Mouse (Mus musculus) stomach, embryonic 15.5 days (tissue): ENCODE results near the gene Tmem72. TPM values are rescaled to one million over a fixed set of nuclear protein-coding genes. Genes with fewer than 3 reads are reported as not detected.

Source experiments
- ATAC-seq: fragments of 200-750 bp; cut with Nextera tagmentation; 2 replicates; pipeline ENCODE4 v1.8.0; 2017; ENCODE audit warnings: low read depth, moderate number of reproducible peaks, moderate TSS enrichment; ENCODE audit not compliant: insufficient read depth, low FRiP score
- H3K27ac ChIP-seq: fragments of 300-500 bp; sonication (generic); 2 replicates; pipeline ENCODE4 v1.5.1; 2015; ENCODE audit warnings: mild to moderate bottlenecking, inconsistent platforms
- H3K27me3 ChIP-seq: fragments of 300-500 bp; sonication (generic); replicated peaks from 2 replicates; pipeline ENCODE4 v1.6.1; 2015; ENCODE audit warnings: inconsistent platforms
- H3K36me3 ChIP-seq: fragments of 300-500 bp; sonication (generic); 2 replicates; pipeline ENCODE4 v1.6.1; 2015; ENCODE audit warnings: inconsistent platforms
- H3K4me1 ChIP-seq: fragments of 300-500 bp; sonication (generic); 2 replicates; pipeline ENCODE4 v1.6.1; 2015; ENCODE audit warnings: inconsistent platforms
- H3K4me2 ChIP-seq: fragments of 300-500 bp; sonication (generic); 2 replicates; pipeline ENCODE4 v1.6.1; 2015; ENCODE audit warnings: mild to moderate bottlenecking, inconsistent platforms
- H3K4me3 ChIP-seq: fragments of 300-500 bp; sonication (generic); replicated peaks from 2 replicates; pipeline ENCODE4 v1.5.1; 2015; ENCODE audit warnings: inconsistent platforms
- H3K9ac ChIP-seq: fragments of 300-500 bp; sonication (generic); 2 replicates; pipeline ENCODE4 v1.6.1; 2015; ENCODE audit warnings: inconsistent platforms
- H3K9me3 ChIP-seq: fragments of 300-500 bp; sonication (generic); 2 replicates; pipeline ENCODE4 v1.6.1; 2016; ENCODE audit warnings: inconsistent platforms
- WGBS: fragments of 180-500 bp; shearing (Covaris S2); methylation state at CpG from one replicate; pipeline ENCODE4 v1.1.7; 2015; 5-methylcytosine and 5-hydroxymethylcytosine counted together
- polyA plus RNA-seq: library from polyadenylated mRNA; unstranded; fragments of >200 nt; fragmentation: Nextera tagmentation; extraction: Ambion mirVana; gene quantifications from 2 replicates; pipeline ENCODE4 v1.2.1, GENCODE M21; 2015

Tmem72 gene
- polyA plus RNA-seq, 1 experiment from 2014 or later: 0.05 TPM

DNA sequence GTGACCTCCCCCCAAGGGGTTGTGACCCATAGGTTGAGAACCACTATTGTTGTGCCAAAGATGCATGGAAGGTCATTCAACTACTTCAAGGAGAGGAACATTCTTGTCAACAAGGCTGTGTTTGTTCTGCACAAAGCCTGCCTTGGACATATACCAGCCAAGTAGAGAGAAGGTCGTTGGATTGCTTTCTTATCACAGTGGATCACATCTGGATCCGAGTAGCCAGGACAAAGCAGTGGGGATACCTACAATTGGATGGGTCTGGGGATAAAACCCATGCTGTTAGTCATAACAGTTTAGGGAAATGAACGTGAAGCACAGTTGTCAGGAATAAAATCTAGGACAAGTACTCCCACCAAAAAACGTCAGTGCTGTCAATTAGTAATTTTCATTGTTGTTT, 72.8 kb downstream of the Tmem72 start:
- no peak overlapping the region for H3K4me2 ChIP-seq
- H3K4me3 ChIP-seq: no peak overlapping the region
- WGBS: 59% methylated on average over 4 of the region's 4 CpGs
- no peaks in the 10 kb centered on the region for H3K9me3 ChIP-seq
- no peak overlapping the region for H3K9ac ChIP-seq
- H3K27me3 ChIP-seq: no peaks in the 10 kb centered on the region
- H3K27ac ChIP-seq: no peak overlapping the region
- H3K4me1 ChIP-seq: no peaks in the 10 kb centered on the region
- no peak for ATAC-seq
- no peaks in the 10 kb centered on the region for H3K36me3 ChIP-seq

DNA sequence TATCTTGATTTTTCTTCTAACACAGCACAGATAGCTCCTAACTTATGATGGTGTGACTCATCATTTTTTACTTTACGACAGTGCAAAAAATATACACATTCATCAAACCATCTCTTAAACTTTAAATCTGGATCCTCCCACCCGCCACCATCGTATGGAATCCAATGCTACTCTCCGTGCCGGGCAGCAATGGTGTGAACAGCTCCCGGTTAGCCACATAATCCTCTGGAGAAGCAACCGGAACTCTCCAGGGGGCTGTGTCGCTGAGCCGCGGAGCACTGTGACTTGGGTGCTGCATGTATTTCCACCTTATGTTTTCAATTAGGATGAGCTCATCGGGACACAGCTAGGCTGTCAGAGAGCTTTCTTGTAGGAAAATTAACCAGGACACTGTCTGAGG, 73.8 kb downstream of the Tmem72 start:
- WGBS: 85% methylated on average over 11 of the region's 11 CpGs
- Histone ChIP-seq H3K9me3 (no peaks in the 10 kb centered on the region), H3K27me3 (no peaks in the 10 kb centered on the region), H3K4me1 (no peaks in the 10 kb centered on the region), H3K4me2 (no peak overlapping the region), H3K36me3 (no peaks in the 10 kb centered on the region), H3K9ac (no peak overlapping the region), H3K27ac (no peak overlapping the region), H3K4me3 (no peak overlapping the region)
- no peak for ATAC-seq

DNA sequence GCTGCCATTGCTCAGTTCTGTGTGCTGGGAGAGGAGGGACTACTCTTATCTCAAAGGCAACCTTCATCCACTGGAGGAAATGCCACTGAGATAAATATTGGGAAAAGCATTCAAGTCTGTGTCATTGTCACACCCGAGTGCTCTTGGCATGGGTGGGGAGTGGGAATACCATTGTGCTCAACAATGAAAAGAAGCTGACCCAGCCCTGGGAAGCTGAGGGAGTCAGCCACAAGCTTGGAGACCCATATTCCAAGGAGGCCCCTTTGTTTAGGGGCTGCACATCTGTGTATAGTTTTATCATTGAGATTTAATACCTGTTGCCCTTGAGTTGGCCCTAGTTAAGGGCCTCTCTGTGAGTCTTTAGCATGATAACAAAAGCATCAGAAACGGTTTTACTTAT, 77.0 kb downstream of the Tmem72 start:
- WGBS: 55% methylated on average over 2 of the region's 2 CpGs
- no peak for ATAC-seq

DNA sequence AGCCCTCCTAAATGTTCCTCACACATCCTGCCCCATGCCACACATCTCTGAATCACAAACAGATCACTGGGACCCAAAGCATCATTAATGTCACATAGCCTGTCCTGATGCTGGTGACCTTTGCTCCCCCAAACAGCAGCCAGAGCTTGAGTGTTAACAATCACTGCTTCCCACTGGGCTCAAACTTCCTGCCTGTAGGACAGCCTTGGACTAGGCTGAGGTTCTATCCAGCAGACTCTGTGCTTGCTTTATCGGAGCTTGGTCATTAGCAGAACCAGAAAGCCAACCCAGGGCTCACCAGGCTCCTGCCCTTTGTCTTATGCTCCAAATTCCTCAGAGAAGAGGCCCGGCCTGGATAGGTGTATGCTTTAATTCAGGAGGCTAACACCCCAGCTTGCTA, 77.8 kb downstream of the Tmem72 start:
- Histone ChIP-seq H3K36me3 (no peaks in the 10 kb centered on the region), H3K9ac (no peak overlapping the region), H3K27me3 (no peaks in the 10 kb centered on the region), H3K4me3 (no peak overlapping the region), H3K4me2 (no peak overlapping the region), H3K9me3 (no peaks in the 10 kb centered on the region), H3K27ac (no peak overlapping the region), H3K4me1 (peaks cover 17% of the 10 kb centered on the region)
- WGBS: 89% methylated on average over 2 of the region's 2 CpGs
- no peak for ATAC-seq

More for the DNA sequence above, 77.0 kb downstream of the Tmem72 start:
- Histone ChIP-seq H3K36me3 (no peaks in the 10 kb centered on the region), H3K9me3 (no peaks in the 10 kb centered on the region), H3K9ac (no peak overlapping the region), H3K27ac (no peak overlapping the region), H3K27me3 (no peaks in the 10 kb centered on the region), H3K4me2 (no peak overlapping the region), H3K4me1 (peaks cover 15% of the 10 kb centered on the region), H3K4me3 (no peak overlapping the region)

DNA sequence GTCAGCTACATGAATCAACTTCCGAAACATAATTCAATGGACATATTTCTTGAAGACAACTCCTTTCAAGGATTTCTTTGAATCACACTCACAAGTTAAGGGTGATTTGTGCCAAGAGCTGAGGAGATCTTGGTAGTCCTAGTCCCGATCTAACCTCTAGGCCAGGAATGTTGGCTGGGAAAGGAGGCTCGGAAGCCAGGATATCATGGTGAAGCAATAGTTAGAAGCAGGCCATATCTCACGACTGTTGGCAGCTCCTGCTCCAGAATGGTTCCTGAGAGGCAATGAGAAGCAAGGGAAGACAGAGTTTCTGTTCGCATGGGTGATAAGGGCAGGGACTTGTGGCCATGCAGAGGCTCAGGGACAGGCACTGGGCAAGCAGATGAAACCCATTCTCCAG, 79.2 kb downstream of the Tmem72 start:
- Histone ChIP-seq H3K36me3 (no peaks in the 10 kb centered on the region), H3K27me3 (no peaks in the 10 kb centered on the region), H3K9me3 (no peaks in the 10 kb centered on the region), H3K4me3 (no peak overlapping the region), H3K4me2 (no peak overlapping the region), H3K27ac (no peak overlapping the region), H3K4me1 (peaks cover 17% of the 10 kb centered on the region), H3K9ac (no peak overlapping the region)
- WGBS: 85% methylated on average over 5 of the region's 5 CpGs
- no peak for ATAC-seq

DNA sequence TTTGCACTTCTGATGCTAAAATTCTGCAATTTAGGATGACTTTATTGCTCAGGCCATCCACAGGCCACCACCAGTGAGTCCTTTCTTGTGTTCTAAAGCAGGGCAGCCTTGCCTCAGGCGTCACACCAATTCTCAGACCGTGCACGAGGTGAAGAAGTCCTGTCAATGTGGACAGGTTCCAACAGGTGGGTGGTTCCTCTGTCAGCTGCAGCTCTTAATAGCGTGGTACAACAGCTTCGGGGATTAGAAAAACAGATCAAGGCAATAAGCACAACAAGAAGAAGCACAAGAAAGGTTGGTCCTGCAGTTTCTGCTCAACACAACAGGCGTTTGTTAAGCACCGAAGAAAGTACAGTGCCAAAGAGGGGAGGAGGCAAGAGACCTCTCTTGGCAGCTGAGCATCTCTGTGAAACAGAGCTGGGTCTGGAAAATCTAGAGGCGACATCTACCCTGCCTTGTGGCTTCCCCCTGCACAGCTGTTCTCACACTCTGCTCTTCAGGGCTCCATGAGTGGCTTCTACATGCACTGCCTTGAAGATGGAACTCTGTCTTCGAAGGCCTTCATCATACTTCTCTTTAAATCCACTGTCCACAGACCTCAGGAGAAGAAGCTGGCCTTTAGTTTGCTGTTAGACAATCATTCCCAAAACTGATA, 80.0 kb downstream of the Tmem72 start:
- H3K4me2 ChIP-seq: no peak overlapping the region
- peaks cover 17% of the 10 kb centered on the region for H3K4me1 ChIP-seq
- no peaks in the 10 kb centered on the region for H3K27me3 ChIP-seq
- WGBS: 72% methylated on average over 9 of the region's 9 CpGs
- no peak for ATAC-seq
- no peak overlapping the region for H3K9ac ChIP-seq
- H3K4me3 ChIP-seq: no peak overlapping the region
- H3K9me3 ChIP-seq: no peaks in the 10 kb centered on the region
- H3K36me3 ChIP-seq: no peaks in the 10 kb centered on the region
- no peak overlapping the region for H3K27ac ChIP-seq

DNA sequence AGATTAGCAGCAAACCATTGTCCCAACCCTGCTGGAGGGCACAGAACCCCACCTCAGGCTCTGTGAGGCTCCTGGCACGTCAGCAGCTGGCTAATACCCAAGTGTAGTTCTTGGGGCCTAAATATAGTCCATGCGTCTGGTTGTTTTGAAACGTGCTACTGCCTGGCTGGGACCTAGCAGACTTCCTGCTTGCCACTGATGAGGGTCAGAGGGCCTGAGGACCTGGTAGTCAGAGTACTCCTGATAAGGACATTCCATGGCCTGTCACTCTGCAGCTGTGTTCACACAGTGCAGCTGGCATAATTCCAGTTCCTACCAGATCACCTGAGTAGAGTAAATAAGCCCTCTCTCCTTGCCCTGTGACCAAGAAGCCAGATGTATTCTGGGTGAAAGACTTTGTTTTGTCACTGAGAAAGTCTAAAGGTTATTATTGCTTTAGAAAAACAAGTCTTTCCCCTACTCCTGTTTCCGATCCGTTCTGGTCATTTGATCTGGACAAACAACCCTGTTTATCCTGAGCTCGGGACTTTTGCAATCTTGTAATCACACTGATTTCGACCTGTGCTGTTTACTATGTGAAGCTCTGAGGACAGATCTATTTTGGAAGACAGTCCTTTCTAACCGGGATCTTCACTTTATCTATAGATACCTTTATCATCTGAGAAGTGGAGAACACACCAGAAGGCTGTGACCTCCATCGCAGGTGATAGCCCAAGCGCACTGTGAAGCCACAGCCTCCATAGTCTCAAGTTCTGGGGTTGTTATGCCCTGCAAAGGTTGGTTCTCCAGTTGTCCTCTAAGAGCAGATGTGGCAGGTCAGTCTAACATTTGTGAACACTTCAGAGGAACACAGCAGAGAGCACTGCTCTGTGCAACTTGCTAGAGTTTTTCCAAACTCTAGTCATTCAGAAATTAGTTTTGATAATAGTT, 81.2 kb downstream of the Tmem72 start:
- H3K27ac ChIP-seq: peak overlapping the region; percentile 80
- no peaks in the 10 kb centered on the region for H3K27me3 ChIP-seq
- peaks cover 17% of the 10 kb centered on the region for H3K4me1 ChIP-seq
- ATAC-seq: peak; percentile 96
- no peak overlapping the region for H3K9ac ChIP-seq
- WGBS: 35% methylated on average over 10 of the region's 10 CpGs
- no peak overlapping the region for H3K4me2 ChIP-seq
- no peak overlapping the region for H3K4me3 ChIP-seq
- H3K36me3 ChIP-seq: no peaks in the 10 kb centered on the region
- H3K9me3 ChIP-seq: no peaks in the 10 kb centered on the region

DNA sequence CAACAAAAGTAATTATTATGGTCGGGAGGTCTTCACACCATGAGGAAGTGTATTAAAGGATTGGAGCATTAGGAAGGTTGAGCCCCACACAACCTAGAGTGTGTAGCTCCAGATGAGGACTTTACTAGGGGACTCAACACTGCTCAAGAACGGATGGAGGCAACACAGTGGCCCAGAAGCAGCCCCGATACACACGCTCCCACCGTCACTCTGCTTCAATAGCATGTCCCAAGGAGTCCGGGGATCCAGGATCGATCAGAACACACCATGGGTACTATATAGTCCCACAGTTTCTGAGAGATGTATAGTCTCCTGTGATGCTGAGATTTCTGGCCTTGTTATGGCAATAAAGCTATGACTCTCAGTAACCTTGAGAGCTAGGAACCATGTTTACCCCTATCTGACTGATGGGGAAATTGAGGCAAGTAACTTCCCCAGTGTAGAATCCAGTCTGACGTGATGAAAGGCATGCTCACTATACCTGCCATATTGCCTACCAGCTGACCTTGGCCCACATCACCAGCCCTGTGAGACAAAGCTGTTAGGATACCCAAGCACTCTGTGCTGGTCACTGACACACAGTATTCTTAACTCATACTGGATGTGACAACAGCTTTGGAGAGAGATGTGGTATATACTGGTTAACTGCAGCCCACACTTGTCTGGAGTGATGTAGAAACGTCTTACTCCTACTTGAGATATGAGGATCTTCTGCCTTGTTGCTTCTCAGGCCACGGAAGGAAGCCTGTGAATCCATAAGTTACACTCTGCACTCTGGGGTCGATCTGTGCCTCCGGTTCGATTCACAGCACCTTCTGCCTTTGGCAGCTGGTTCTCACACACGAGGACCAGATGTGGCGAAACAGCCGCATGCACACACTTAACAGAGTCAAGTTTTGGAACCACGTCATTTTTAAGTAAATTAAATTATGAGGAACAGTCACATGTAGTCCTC, 82.7 kb downstream of the Tmem72 start:
- WGBS: 89% methylated on average over 17 of the region's 17 CpGs
- Histone ChIP-seq H3K27ac (peak overlapping the region; percentile 80), H3K4me2 (no peak overlapping the region), H3K4me1 (peaks cover 17% of the 10 kb centered on the region), H3K36me3 (no peaks in the 10 kb centered on the region), H3K4me3 (no peak overlapping the region), H3K9me3 (no peaks in the 10 kb centered on the region), H3K27me3 (no peaks in the 10 kb centered on the region), H3K9ac (no peak overlapping the region)
- no peak for ATAC-seq

DNA sequence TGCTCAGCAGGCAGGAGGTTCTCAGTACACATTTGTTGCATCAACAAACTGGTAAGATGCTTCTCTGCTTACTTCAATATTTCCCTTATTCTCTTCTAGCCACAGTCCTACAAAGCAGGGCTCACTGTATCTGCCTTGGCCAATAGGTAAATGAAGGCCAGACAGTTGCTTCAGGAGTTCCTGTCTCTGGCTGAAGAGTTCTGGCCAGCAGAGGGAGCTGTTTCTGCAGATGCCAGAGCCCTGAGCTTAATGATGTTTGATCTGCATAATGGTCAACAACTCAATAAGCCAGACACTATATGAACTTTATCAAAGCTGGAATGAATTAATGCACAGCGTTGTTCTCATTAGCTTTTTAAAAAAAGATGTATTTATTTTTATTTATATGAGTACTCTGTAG, 84.6 kb downstream of the Tmem72 start:
- no peak overlapping the region for H3K27ac ChIP-seq
- H3K9ac ChIP-seq: no peak overlapping the region
- peaks cover 17% of the 10 kb centered on the region for H3K4me1 ChIP-seq
- no peak overlapping the region for H3K4me3 ChIP-seq
- no peaks in the 10 kb centered on the region for H3K9me3 ChIP-seq
- no peak for ATAC-seq
- H3K4me2 ChIP-seq: no peak overlapping the region
- H3K36me3 ChIP-seq: no peaks in the 10 kb centered on the region
- 26% methylated on average over 1 of the region's 1 CpGs for WGBS
- no peaks in the 10 kb centered on the region for H3K27me3 ChIP-seq

DNA sequence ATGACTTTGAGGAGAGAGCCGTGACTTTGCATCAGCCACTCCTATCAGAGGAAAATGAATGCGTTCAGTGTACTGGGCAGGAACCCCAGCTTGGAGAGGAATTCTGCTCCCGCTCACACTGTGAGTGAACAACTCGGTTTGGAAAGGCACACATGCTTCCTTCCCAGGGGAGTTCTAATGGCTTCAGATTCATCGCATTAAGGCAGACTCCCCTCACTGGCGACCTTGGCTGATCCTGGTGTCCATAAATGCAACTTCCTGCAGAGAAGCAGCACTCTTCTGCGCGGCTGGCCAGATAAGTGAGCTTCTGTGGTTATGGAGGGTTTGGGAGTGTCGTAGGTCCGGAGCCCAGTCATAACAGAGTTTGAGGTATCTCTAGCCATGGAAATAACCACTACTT, 86.9 kb downstream of the Tmem72 start:
- 80% methylated on average over 10 of the region's 10 CpGs for WGBS
- no peak overlapping the region for H3K4me3 ChIP-seq
- no peak for ATAC-seq

More for the DNA sequence above, 86.9 kb downstream of the Tmem72 start:
- H3K27me3 ChIP-seq: no peaks in the 10 kb centered on the region
- no peak overlapping the region for H3K4me2 ChIP-seq
- H3K36me3 ChIP-seq: peaks cover 3% of the 10 kb centered on the region; the same call in 1 of the 2 replicates
- peaks cover 3% of the 10 kb centered on the region; the same call in 1 of the 2 replicates for H3K4me1 ChIP-seq
- H3K9me3 ChIP-seq: no peaks in the 10 kb centered on the region
- H3K9ac ChIP-seq: no peak overlapping the region
- no peak overlapping the region for H3K27ac ChIP-seq
